Mouse (Mus musculus) liver, postnatal 0 days (tissue): ENCODE results near the gene Iqgap1. TPM values are rescaled to one million over a fixed set of nuclear protein-coding genes. Genes with fewer than 3 reads are reported as not detected.

Source experiments
- ATAC-seq: fragments of 200-750 bp; cut with Nextera tagmentation; 2 replicates; pipeline ENCODE4 v1.8.0; 2017; ENCODE audit warnings: mild to moderate bottlenecking, moderate library complexity
- DNase-seq: peaks from one replicate; pipeline ENCODE4 v3.0.0-alpha.2; 2016
- H3K27ac ChIP-seq: fragments of 300-500 bp; sonication (generic); 2 replicates; pipeline ENCODE4 v1.5.1; 2014; ENCODE audit warnings: antibody characterized with exemption, moderate library complexity, mild to moderate bottlenecking, low read depth
- H3K27me3 ChIP-seq: fragments of 300-500 bp; sonication (generic); 2 replicates; pipeline ENCODE4 v1.6.1; 2014; ENCODE audit warnings: low read length, control low read depth, mixed read lengths; ENCODE audit not compliant: insufficient read depth
- H3K36me3 ChIP-seq: fragments of 300-500 bp; sonication (generic); replicated peaks from 2 replicates; pipeline ENCODE4 v1.6.1; 2014; ENCODE audit warnings: mild to moderate bottlenecking, control low read depth, low read length, moderate library complexity, mixed read lengths; ENCODE audit not compliant: insufficient read depth
- H3K4me1 ChIP-seq: fragments of 300-500 bp; sonication (generic); 2 replicates; pipeline ENCODE4 v1.6.1; 2014; ENCODE audit warnings: antibody characterized with exemption, mild to moderate bottlenecking, control low read depth; ENCODE audit not compliant: insufficient read depth
- H3K4me2 ChIP-seq: fragments of 300-500 bp; sonication (generic); 2 replicates; pipeline ENCODE4 v1.6.1; 2014; ENCODE audit warnings: low read depth, mild to moderate bottlenecking, low read length, moderate library complexity, mixed read lengths
- H3K4me3 ChIP-seq: fragments of 300-500 bp; sonication (generic); 2 replicates; pipeline ENCODE4 v1.5.1; 2014; ENCODE audit warnings: low read depth, low read length
- H3K9ac ChIP-seq: fragments of 300-500 bp; sonication (generic); replicated peaks from 2 replicates; pipeline ENCODE4 v1.6.1; 2014; ENCODE audit warnings: mild to moderate bottlenecking, moderate library complexity
- H3K9me3 ChIP-seq: fragments of 300-500 bp; sonication (generic); 2 replicates; pipeline ENCODE4 v1.6.1; 2016; ENCODE audit warnings: mild to moderate bottlenecking, control low read depth, low read length, mixed read lengths
- CTCF ChIP-seq: sonication (generic); IDR thresholded peaks from 2 replicates; pipeline ENCODE4 v1.5.1; 2016; ENCODE audit warnings: antibody characterized with exemption, low read depth
- EP300 ChIP-seq: IDR thresholded peaks from 2 replicates; pipeline ENCODE4 v1.6.1; 2016; ENCODE audit warnings: antibody characterized with exemption, low read depth, mild to moderate bottlenecking
- WGBS: fragments of 180-500 bp; shearing (Covaris S2); extraction: QIAGEN DNeasy Blood & Tissue Kit; methylation state at CpG from one replicate; pipeline ENCODE4 v1.1.7; 2014; ENCODE audit not compliant: insufficient replicate concordance; 5-methylcytosine and 5-hydroxymethylcytosine counted together
- polyA plus RNA-seq: library from polyadenylated mRNA; unstranded; fragments of >200 nt; fragmentation: Nextera tagmentation; extraction: Ambion mirVana; gene quantifications from 2 replicates; pipeline ENCODE4 v1.2.1, GENCODE M21; 2015

The Iqgap1 gene
- polyA plus RNA-seq, 1 experiment from 2014 or later: 13.6 TPM

- H3K27me3 ChIP-seq: no peaks in the 10 kb centered on the region
- no peak overlapping the region for H3K4me3 ChIP-seq
- H3K4me1 ChIP-seq: no peaks in the 10 kb centered on the region
- H3K4me2 ChIP-seq: no peak overlapping the region
- no peak overlapping the region for H3K9ac ChIP-seq
- TF ChIP-seq EP300: no peak
- TF ChIP-seq CTCF: peak; percentile 94
- peaks cover 77% of the 10 kb centered on the region for H3K36me3 ChIP-seq
- H3K27ac ChIP-seq: no peak overlapping the region
- DNase-seq: peak; percentile 78
- WGBS: 28% methylated on average over 8 of the region's 8 CpGs
- no peaks in the 10 kb centered on the region for H3K9me3 ChIP-seq
- peak; percentile 51; the same call in 1 of the 2 replicates for ATAC-seq
Measured at GRCm38 (mm10) chr7:80729662-80730061, 96.1 kb downstream of the Iqgap1 start.

GRCm38 (mm10) chr7:80721041-80721440 is 104.7 kb downstream of the Iqgap1 start:
- H3K27me3 ChIP-seq: no peaks in the 10 kb centered on the region
- no peaks in the 10 kb centered on the region for H3K4me1 ChIP-seq
- H3K9ac ChIP-seq: no peak overlapping the region
- no peak for ATAC-seq
- H3K27ac ChIP-seq: no peak overlapping the region
- no peak for DNase-seq
- WGBS: 71% methylated on average over 9 of the region's 9 CpGs
- no peak overlapping the region for H3K4me3 ChIP-seq
- no peak overlapping the region for H3K4me2 ChIP-seq
- no peaks in the 10 kb centered on the region for H3K9me3 ChIP-seq
- no peak for TF ChIP-seq EP300
- no peak for TF ChIP-seq CTCF
- peaks cover 66% of the 10 kb centered on the region for H3K36me3 ChIP-seq

GRCm38 (mm10) chr7:80719582-80719981 is 106.2 kb downstream of the Iqgap1 start:
- Histone ChIP-seq H3K36me3 (peaks cover 67% of the 10 kb centered on the region), H3K27me3 (no peaks in the 10 kb centered on the region), H3K4me1 (no peaks in the 10 kb centered on the region), H3K4me2 (no peak overlapping the region), H3K9me3 (no peaks in the 10 kb centered on the region), H3K27ac (no peak overlapping the region), H3K9ac (no peak overlapping the region), H3K4me3 (no peak overlapping the region)
- WGBS: 73% methylated on average over 7 of the region's 7 CpGs
- DNase-seq (no peak), ATAC-seq (no peak)
- TF ChIP-seq EP300: no peak
- no peak for TF ChIP-seq CTCF

GRCm38 (mm10) chr7:80719038-80719437 is 106.7 kb downstream of the Iqgap1 start:
- H3K27ac ChIP-seq: no peak overlapping the region
- no peaks in the 10 kb centered on the region for H3K9me3 ChIP-seq
- no peaks in the 10 kb centered on the region for H3K4me1 ChIP-seq
- no peak overlapping the region for H3K4me3 ChIP-seq
- H3K4me2 ChIP-seq: no peak overlapping the region
- DNase-seq (no peak), ATAC-seq (no peak)
- no peak for TF ChIP-seq CTCF
- no peak for TF ChIP-seq EP300
- H3K27me3 ChIP-seq: no peaks in the 10 kb centered on the region
- peaks cover 67% of the 10 kb centered on the region for H3K36me3 ChIP-seq
- WGBS: 68% methylated on average over 2 of the region's 2 CpGs
- H3K9ac ChIP-seq: no peak overlapping the region

- H3K27ac ChIP-seq: no peak overlapping the region
- H3K9me3 ChIP-seq: no peaks in the 10 kb centered on the region
- TF ChIP-seq EP300: no peak
- no peak for TF ChIP-seq CTCF
- no peak overlapping the region for H3K4me2 ChIP-seq
- no peaks in the 10 kb centered on the region for H3K4me1 ChIP-seq
- ATAC-seq (no peak), DNase-seq (no peak)
- no peak overlapping the region for H3K4me3 ChIP-seq
- whole genome bisulfite sequencing: 68% methylated on average over 8 of the region's 8 CpGs
- H3K36me3 ChIP-seq: peaks cover 62% of the 10 kb centered on the region
- no peaks in the 10 kb centered on the region for H3K27me3 ChIP-seq
- no peak overlapping the region for H3K9ac ChIP-seq
Measured at GRCm38 (mm10) chr7:80718471-80718870, 107.3 kb downstream of the Iqgap1 start.

- Histone ChIP-seq H3K27ac (no peak overlapping the region), H3K4me3 (no peak overlapping the region), H3K9me3 (no peaks in the 10 kb centered on the region), H3K4me2 (no peak overlapping the region), H3K9ac (no peak overlapping the region), H3K4me1 (no peaks in the 10 kb centered on the region), H3K36me3 (peaks cover 57% of the 10 kb centered on the region), H3K27me3 (no peaks in the 10 kb centered on the region)
- ATAC-seq (no peak), DNase-seq (no peak)
- WGBS: 55% methylated on average over 9 of the region's 9 CpGs
- no peak for TF ChIP-seq CTCF
- no peak for TF ChIP-seq EP300
Measured at GRCm38 (mm10) chr7:80716758-80717157, 109.0 kb downstream of the Iqgap1 start.

- H3K9ac ChIP-seq: no peak overlapping the region
- no peak for DNase-seq
- H3K4me1 ChIP-seq: no peaks in the 10 kb centered on the region
- no peaks in the 10 kb centered on the region for H3K27me3 ChIP-seq
- H3K4me3 ChIP-seq: no peak overlapping the region
- H3K9me3 ChIP-seq: no peaks in the 10 kb centered on the region
- H3K36me3 ChIP-seq: peaks cover 47% of the 10 kb centered on the region
- H3K4me2 ChIP-seq: no peak overlapping the region
- TF ChIP-seq CTCF (no peak), EP300 (no peak)
- H3K27ac ChIP-seq: no peak overlapping the region
- WGBS: 83% methylated on average over 7 of the region's 7 CpGs
- peak; percentile 67 for ATAC-seq
Measured at GRCm38 (mm10) chr7:80715306-80715705, 110.5 kb downstream of the Iqgap1 start.
